In the genomic region with DNA sequence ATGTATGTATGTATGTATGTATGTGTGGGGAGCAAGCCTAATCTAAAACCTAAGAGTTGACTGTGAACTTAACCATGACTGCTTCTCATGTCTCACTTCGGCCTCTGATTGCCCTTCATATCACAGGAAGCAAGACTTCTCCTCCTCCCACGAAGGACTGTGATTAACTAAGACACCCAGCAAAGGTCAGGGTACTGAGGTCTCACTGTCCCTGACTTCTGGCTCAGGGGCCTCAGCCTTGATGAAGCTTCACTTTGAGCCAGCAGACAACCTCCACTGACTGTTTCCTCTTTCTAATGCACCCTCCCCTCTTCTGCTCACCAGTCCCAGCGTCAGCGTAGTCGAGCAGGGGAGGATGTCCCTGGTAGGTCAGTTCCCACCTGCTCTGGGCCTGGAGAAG, we compare ENCODE assay signal across 27 mouse cellular contexts.
"Had no signal": no experiment of that assay in that cellular context is flagged by ENCODE, and none has a peak within 500 bp of the region (broad histone marks: within the 10 kb centered on the region; RNA-seq: fewer than 3 reads in every experiment).

No protein-coding gene starts in this region.

- H3K9me3 ChIP-seq: heart, embryonic 10.5 days; heart, embryonic 12.5 days; hindbrain, embryonic 10.5 days; hindbrain, embryonic 12.5 days; intestine, embryonic 15.5 days; limb, embryonic 10.5 days; limb, embryonic 12.5 days; liver, embryonic 13.5 days; liver, embryonic 15.5 days had no signal

- H3K4me2 ChIP-seq: heart, embryonic 12.5 days; hindbrain, embryonic 12.5 days; hindbrain, embryonic 14.5 days; intestine, embryonic 15.5 days; limb, embryonic 12.5 days; liver, embryonic 11.5 days; liver, embryonic 13.5 days; liver, embryonic 15.5 days had no signal

- ATAC-seq: hindbrain, embryonic 16.5 days; inflammation-experienced regulatory T-cells, adult 6 months; intestine, embryonic 15.5 days; intestine, postnatal 0 days had no signal

- H3K27me3 ChIP-seq: heart, embryonic 12.5 days; hindbrain, embryonic 12.5 days; intestine, embryonic 15.5 days; limb, embryonic 12.5 days; liver, embryonic 13.5 days; liver, embryonic 15.5 days had no signal

- H3K4me1 ChIP-seq: heart, embryonic 10.5 days; heart, embryonic 12.5 days; hindbrain, embryonic 10.5 days; hindbrain, embryonic 12.5 days; intestine, embryonic 15.5 days; limb, embryonic 10.5 days; limb, embryonic 12.5 days; liver, embryonic 13.5 days; liver, embryonic 15.5 days had no signal

- H3K27ac ChIP-seq: heart, embryonic 10.5 days; hindbrain, embryonic 10.5 days; hindbrain, embryonic 12.5 days; hindbrain, embryonic 14.5 days; intestine, embryonic 15.5 days; layer of hippocampus, adult 2 months; left cerebral cortex, adult 2 months; limb, embryonic 10.5 days; limb, embryonic 12.5 days; liver, embryonic 13.5 days; liver, embryonic 15.5 days had no signal

- H3K4me3 ChIP-seq: heart, embryonic 10.5 days; heart, embryonic 12.5 days; hindbrain, embryonic 10.5 days; hindbrain, embryonic 12.5 days; intestine, embryonic 15.5 days; layer of hippocampus, adult 2 months; left cerebral cortex, adult 2 months; limb, embryonic 10.5 days; limb, embryonic 12.5 days; liver, embryonic 13.5 days; liver, embryonic 15.5 days had no signal

- DNase-seq: gastrocnemius, postnatal 10 days; gastrocnemius, postnatal 25 days; heart, adult 18-20 months; heart, postnatal 10 days; heart, postnatal 4 days; kidney, adult 18-20 months; kidney, adult 8-10 months; kidney, postnatal 10 days; kidney, postnatal 25 days; kidney, postnatal 4 days; liver; liver, embryonic 13.5 days had no signal

- H3K9ac ChIP-seq: heart, embryonic 12.5 days; hindbrain, embryonic 12.5 days; hindbrain, embryonic 14.5 days; intestine, embryonic 15.5 days; limb, embryonic 12.5 days; liver, embryonic 13.5 days; liver, embryonic 15.5 days had no signal
